Mouse (Mus musculus) Patski (cell line): ENCODE results near the gene Fam181b. TPM values are rescaled to one million over a fixed set of nuclear protein-coding genes. Genes with fewer than 3 reads are reported as not detected.

Experiments used
- ATAC-seq: fragments of 100-300 bp; one replicate; pipeline ENCODE4 v1.8.0; 2021
- CTCF ChIA-PET: fragments of 350-600 bp; sonication (Branson Sonifier 250); formaldehyde crosslinking; loops from one replicate; lab custom pipeline; 2022; ENCODE audit warnings: inconsistent platforms; lab: Charles Lee
- POLR2A ChIA-PET: fragments of 350-600 bp; sonication (Branson Sonifier 250); formaldehyde crosslinking; loops from one replicate; lab custom pipeline; 2022; ENCODE audit warnings: antibody characterized with exemption, inconsistent platforms; lab: Charles Lee
- DNase-seq: peaks from one replicate; pipeline ENCODE4 v3.0.0-alpha.2; 2011; ENCODE audit warnings: low read depth, low spot score
- H3K27me3 ChIP-seq: fragments of 371-371 bp; one replicate; pipeline ENCODE4 v1.5.1; 2021
- CTCF ChIP-seq: fragments of 100-300 bp; IDR thresholded peaks from one replicate; pipeline ENCODE4 v1.5.1; 2021
- in situ Hi-C: fragments of 300-500 bp; cut with MboI; formaldehyde crosslinking; loops from 3 replicates; pipeline ENCODE4 v1.11.1; 2018; ENCODE audit warnings: low pct_unique_long_range_greater_than_20kb, mixed read lengths
- polyA plus RNA-seq: library from polyadenylated mRNA; unstranded; gene quantifications from one replicate; pipeline ENCODE4 v1.2.3, GENCODE M21; 2021

Fam181b gene
- polyA plus RNA-seq: not detected

DNA sequence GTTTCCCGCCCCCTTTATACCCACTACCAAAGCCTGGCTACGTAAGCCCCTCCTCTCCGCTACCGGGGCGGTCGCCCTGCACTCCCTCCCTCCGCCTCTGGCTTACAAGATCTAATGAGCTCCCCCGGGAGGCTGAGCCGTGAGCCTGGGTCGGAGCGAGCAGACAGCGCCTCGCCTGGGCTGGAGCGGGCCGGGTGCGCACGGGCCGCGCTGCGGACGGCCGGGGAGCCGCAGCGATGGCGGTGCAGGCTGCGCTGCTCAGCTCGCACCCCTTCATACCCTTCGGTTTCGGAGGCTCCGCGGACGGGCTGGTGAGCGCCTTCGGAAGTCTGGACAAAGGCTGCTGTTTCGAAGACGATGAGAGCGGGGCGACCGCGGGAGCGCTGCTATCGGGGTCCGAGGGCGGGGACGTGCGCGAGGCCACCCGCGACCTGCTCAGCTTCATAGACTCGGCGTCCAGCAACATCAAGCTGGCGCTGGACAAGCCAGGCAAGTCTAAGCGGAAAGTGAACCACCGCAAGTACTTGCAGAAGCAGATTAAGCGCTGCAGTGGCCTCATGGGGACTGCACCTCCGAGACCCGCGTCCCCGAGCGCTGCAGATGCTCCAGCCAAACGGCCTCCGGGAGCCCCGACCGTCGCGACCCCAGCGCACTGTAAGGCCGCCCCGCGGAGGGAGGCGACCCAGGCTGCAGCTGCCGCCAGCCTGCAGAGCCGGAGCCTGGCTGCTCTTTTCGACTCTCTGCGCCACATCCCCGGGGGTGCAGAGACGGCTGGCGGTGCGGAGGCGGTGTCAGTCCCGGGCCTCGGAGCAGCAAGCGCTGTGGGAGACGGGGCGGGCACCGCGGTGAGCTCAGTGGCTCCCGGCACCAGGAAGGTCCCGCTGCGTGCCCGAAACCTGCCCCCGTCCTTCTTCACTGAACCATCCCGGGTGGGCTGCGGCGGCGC, at the start of gene Fam181b:
Gene Fam181b (plus strand): TSS at position 81 of the 946 bp plus-strand sequence.
- in situ Hi-C loops: no loop called here
- ChIA-PET POLR2A (no interaction called here), CTCF (no interaction called here)
- peaks cover 24% of the 10 kb centered on the region for H3K27me3 ChIP-seq
- ATAC-seq: no peak
- no peak for DNase-seq
- no peak for TF ChIP-seq CTCF

DNA sequence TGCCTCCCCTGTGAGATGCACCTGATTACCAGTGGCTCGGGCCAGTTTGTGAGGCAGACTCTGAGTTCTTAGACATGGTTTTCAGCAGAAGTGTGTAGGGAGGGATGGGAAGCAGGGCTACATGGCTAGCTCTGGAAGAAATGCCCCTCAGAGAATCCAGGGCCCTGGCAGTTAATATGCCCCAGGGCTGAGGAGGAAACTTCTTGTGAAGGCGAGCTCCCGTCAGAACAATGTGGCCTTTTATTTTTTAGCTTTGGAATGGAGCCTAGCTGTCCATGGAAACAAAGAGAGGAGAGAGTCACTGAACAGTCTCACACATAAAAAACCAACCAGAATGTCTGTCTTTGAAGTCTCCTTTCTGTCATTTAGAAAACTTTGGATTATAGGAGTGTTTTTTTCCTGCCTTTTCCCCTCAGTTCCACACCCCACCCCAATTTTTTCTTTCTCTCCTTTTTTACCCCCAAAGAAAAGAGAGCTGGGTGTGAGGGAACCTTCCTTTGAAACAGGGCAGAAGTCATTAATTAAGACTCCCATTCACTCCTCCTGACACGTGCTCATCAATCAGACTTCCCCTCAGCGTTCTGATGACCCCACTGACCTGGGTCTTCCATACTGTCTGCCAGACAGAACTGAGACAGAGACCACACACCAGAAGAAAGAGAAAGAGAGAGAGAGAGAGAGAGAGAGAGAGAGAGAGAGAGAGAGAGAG, 41.7 kb upstream of the Fam181b start:
- in situ Hi-C loops: no loop called here
- POLR2A ChIA-PET: no interaction called here
- CTCF ChIA-PET: no interaction called here
- DNase-seq: no peak
- no peak for ATAC-seq
- no peak for TF ChIP-seq CTCF
- peaks cover 12% of the 10 kb centered on the region for H3K27me3 ChIP-seq

DNA sequence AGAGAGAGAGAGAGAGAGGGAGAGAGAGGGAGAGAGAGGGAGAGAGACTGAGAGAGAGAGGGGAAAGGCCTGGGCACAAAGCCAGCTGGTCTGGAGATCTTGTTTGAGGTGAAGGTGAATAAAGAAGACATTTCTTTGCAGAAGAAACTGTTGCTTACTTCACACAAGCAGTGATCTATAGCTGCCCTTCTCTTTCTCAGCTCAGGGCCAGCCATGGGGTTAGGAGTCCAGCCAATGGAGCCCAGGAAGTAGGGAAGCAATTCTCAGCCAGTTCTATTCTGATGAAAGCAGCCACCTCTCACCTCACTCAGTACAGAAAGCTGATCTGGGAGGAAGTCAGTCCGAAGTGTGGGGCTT, 41.2 kb upstream of the Fam181b start:
- ChIA-PET CTCF (no interaction called here), POLR2A (no interaction called here)
- DNase-seq (no peak), ATAC-seq (no peak)
- in situ Hi-C loops: no loop called here
- no peak for TF ChIP-seq CTCF
- H3K27me3 ChIP-seq: peaks cover 12% of the 10 kb centered on the region

DNA sequence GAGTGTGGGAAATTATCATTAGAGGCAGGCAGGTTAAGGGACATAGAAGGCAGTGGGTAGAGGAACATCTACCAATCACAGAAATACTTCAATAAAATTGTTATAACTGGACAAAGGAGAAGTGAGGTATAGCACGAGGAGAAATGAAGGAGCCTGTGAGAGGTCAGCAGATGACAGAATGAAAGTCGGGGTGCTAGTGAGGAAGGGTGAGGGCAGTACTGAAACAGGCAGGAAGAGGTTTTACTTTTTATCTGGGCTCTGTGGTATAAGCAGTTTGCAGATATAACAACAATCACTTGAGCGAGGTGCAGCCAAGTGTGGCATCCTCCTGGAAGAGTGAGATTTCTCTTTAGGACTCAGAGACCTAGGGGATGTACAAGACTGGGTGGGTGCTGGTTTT, 40.1 kb upstream of the Fam181b start:
- no peak for DNase-seq
- no peak for TF ChIP-seq CTCF
- peaks cover 12% of the 10 kb centered on the region for H3K27me3 ChIP-seq
- POLR2A ChIA-PET: no interaction called here
- in situ Hi-C loops: no loop called here
- no peak for ATAC-seq
- CTCF ChIA-PET: no interaction called here

DNA sequence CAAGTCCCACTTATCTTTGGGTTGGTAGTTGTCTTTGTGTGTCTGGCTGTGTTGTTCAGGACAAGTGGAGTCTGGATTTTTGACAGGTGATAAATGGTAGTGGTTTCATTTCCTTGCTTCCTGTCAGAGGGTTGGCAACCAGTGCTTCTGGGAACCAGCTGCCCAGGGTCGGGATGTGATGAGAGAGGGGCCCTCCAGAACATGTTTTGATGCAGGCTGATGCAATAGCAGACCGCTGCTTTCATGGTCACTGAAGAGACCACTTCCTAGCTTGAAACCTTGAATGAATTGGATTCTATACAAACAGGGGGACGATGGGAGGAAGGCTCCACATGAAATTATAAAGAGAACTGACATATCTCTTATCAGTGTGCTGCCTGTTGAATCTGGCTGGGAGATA, 35.3 kb upstream of the Fam181b start:
- ChIA-PET CTCF (no interaction called here), POLR2A (no interaction called here)
- no peak for TF ChIP-seq CTCF
- ATAC-seq: no peak
- H3K27me3 ChIP-seq: peaks cover 3% of the 10 kb centered on the region
- no peak for DNase-seq
- in situ Hi-C loops: no loop called here

DNA sequence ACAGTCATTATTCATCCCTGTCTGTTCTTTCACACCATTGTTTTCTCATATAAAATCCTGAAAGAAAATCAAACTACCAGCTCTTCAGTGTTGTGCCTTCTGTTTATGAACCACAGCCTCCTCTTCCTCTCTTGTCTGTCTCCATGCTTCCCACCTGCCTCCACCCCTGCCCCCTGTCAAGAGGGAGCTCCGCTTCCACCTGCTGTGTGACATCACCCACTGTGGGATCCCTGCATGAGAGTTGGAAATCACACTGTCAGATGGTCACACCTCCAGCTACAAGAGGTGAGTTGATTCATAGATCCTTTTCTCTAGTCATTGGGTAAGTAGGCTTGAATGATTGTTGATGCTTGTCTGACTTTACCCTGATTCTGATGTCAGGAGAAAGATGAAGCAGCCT, 34.9 kb upstream of the Fam181b start:
- H3K27me3 ChIP-seq: no peaks in the 10 kb centered on the region
- CTCF ChIA-PET: no interaction called here
- in situ Hi-C loops: no loop called here
- no peak for DNase-seq
- POLR2A ChIA-PET: no interaction called here
- TF ChIP-seq CTCF: no peak
- ATAC-seq: no peak

DNA sequence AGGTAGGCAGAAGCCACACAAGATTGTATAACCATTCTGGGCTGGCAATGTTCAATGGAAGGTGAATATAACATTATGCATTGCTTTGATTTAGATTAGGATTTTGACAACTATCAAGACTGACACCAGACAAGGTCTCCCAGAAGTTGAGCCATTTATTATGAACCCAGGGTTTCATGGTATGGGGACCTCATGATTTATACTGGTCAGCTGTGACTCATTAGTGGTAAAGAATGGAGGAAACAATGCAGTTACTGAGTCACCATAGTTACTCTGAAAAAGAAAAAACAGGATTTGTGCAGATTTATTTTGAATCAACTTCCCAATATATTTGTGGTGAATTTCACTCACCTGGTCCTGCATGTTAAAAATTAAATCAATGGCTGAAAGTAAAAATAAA, 18.8 kb upstream of the Fam181b start:
- DNase-seq (no peak), ATAC-seq (no peak)
- H3K27me3 ChIP-seq: no peaks in the 10 kb centered on the region
- ChIA-PET CTCF (no interaction called here), POLR2A (no interaction called here)
- in situ Hi-C loops: no loop called here
- no peak for TF ChIP-seq CTCF

DNA sequence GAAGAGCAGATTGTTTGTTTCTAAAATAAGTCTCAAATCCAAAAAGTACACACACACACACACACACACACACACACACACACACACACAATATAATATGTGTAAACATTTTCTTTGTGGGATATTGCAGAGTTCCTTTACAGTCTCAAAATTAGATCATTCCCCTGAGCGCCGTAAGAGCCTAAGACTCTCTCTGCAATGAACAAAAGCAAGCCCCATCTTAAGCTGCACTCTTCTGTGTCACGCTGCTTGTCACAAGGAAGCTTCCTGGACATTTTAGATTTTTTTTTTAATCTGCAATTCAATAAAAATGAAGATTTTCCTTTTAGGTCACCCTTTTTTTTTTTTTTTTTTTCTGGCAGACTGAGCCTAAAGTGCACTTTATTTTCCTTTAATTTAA, 17.9 kb upstream of the Fam181b start:
- ChIA-PET POLR2A (no interaction called here), CTCF (no interaction called here)
- TF ChIP-seq CTCF: no peak
- DNase-seq: no peak
- in situ Hi-C loops: no loop called here
- no peak for ATAC-seq
- H3K27me3 ChIP-seq: no peaks in the 10 kb centered on the region

DNA sequence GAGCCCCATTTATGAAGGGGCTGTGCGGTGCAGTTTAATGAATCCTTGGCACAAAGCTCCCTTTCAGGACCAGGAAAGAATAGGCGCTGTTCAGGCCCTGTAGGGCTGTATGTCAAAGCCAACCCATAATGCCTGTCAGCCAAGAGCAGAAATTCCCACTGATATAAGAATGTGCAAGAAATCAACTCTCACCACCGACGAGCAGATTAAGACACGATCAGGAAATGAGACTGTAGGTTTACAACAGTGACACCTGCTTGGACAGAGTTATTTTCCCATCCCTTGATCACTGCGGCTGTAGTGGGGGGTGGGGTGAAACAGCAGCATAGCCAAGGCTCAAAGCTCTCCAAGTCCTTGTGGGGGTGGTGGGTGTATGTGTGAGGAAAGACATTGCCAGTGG, 17.5 kb upstream of the Fam181b start:
- no peak for ATAC-seq

DNA sequence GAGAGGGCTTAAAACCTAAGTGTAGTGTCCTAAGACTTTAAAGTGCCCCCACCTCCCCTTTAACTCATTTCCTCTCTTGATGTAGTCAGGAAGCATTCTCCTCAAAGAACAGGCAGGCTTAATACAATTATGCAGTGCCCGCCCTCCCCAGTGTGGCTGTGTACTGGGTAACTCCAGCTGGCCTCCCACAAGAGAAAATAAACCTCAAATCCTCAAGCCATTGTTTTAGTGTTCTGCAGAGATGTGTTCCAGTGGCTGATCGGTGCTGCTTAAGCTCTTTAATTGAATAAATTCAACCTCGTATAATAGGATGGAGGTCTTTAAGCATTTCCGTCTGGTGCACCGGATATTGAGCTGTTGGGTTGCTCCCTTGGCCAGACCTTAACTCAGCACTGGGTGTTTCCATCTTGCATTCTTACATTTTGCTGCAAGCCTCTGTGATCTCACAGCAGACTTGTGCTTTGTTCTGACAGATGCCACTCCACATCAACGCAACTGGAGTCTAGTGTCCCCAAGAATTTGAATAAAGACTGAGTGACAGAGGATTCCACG, 12.1 kb upstream of the Fam181b start:
- POLR2A ChIA-PET: no interaction called here
- DNase-seq (no peak), ATAC-seq (no peak)
- H3K27me3 ChIP-seq: no peaks in the 10 kb centered on the region
- no peak for TF ChIP-seq CTCF
- CTCF ChIA-PET: no interaction called here
- in situ Hi-C loops: no loop called here

More for the DNA sequence above, 17.5 kb upstream of the Fam181b start:
- TF ChIP-seq CTCF: no peak
- in situ Hi-C loops: no loop called here
- DNase-seq: no peak
- no peaks in the 10 kb centered on the region for H3K27me3 ChIP-seq
- CTCF ChIA-PET: no interaction called here
- POLR2A ChIA-PET: no interaction called here

DNA sequence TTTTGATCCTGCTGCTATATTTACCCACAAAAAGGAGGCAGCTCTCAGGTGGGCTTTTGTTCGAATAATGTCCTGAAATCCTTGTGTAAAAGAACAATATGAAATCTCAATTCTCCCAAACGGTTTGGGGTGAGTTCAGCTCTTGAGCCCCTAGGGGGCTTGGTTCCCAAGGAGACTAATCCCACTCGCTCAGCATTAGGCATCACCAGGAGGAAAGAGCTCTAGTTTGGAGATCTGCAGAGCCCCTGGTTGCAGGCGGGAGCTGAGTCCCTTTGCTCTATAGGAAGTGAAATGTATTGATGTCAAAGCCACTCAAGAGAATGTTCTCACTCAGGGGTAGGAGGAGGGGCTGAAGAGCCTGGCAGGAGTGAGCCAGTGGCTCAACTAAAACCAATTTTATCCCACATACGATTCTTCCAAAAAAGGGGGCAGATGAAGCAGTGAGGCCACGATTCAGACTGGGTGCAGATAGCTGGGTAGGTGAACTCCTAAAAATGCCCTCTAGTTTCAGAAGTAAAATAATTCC, 3.2 kb upstream of the Fam181b start:
- DNase-seq (no peak), ATAC-seq (no peak)
- TF ChIP-seq CTCF: no peak
- in situ Hi-C loops: no loop called here
- POLR2A ChIA-PET: no interaction called here
- H3K27me3 ChIP-seq: peaks cover 19% of the 10 kb centered on the region
- CTCF ChIA-PET: no interaction called here
